Mouse (Mus musculus) MEL (cell line): ENCODE measurements around the gene Sparcl1.

Experiments used
- CHD1 ChIP-seq: IDR thresholded peaks from 2 replicates; pipeline ENCODE4 v1.6.1; 2012; ENCODE audit warnings: low read depth, mild to moderate bottlenecking, inconsistent platforms, low read length, improper control_type of control experiment
- CTCF ChIP-seq, 3 experiments: IDR thresholded peaks in 2 of 3; conservative IDR thresholded peaks in 1 of 3; 2 replicates each; pipeline ENCODE4 v1.5.1; 2011 to 2012; ENCODE audit warnings: low read length in 3 of 3, low read depth in 2 of 3, mild to moderate bottlenecking in 2 of 3, improper control_type of control experiment in 1 of 3, inconsistent platforms in 1 of 3, mixed read lengths in 1 of 3, moderate library complexity in 1 of 3; ENCODE audit not compliant: control insufficient read depth in 1 of 3, insufficient read depth in 1 of 3, poor library complexity in 1 of 3, severe bottlenecking in 1 of 3
- GABPA ChIP-seq: IDR thresholded peaks from 2 replicates; pipeline ENCODE4 v1.6.1; 2012; ENCODE audit warnings: low read depth, mild to moderate bottlenecking, inconsistent platforms, low read length, improper control_type of control experiment, moderate library complexity
- HCFC1 ChIP-seq: IDR thresholded peaks from 2 replicates; pipeline ENCODE4 v1.6.1; 2012; ENCODE audit warnings: low read depth, mild to moderate bottlenecking, inconsistent platforms, low read length, improper control_type of control experiment, moderate library complexity
- JUND ChIP-seq: IDR thresholded peaks from 2 replicates; pipeline ENCODE4 v1.6.1; 2011; ENCODE audit warnings: low read depth, mild to moderate bottlenecking, improper control_type of control experiment, low read length
- TAL1 ChIP-seq: IDR thresholded peaks from 2 replicates; pipeline ENCODE4 v1.6.1; 2012; ENCODE audit warnings: mild to moderate bottlenecking, inconsistent platforms, low read length, moderate library complexity, mixed read lengths
- ZNF384 ChIP-seq: IDR thresholded peaks from 2 replicates; pipeline ENCODE4 v1.6.1; 2012; ENCODE audit warnings: low read depth, mild to moderate bottlenecking, inconsistent platforms, low read length, improper control_type of control experiment

DNA sequence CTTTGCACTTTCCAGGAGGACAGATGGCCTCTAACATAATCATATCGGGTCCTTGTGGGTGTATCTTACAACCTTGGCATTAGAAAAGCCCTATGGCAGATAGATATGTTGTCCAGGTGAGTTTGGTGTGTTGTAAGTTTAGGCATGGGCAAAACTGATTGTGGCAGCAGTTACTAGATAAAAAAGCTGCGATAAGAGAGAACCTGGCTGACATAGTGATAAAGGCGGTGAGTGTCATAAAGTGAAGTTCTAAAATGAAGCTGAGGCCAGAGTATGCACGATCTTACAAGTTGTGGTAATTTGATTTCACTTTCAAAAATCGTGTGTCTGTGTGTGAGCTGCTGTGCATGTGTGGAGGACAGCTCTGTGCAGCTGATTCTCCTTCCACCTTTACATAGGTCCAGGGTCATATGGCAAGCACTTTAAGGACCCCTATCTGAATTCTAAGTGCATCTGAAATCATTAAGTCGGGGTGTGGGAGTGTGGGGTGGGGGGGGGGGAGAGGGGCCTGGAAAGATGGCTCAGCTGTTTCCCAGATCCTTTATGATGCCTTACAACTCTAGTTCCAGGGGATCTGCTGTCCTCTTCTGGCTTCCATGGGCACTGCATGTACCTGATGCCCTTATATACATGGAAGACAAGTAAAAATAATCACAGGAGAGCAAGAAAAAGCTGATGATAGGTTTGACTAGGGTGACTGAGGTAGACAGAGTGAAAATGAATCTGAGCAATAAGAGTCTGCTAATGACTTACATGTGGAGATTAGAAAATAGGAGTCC lies 74.2 kb downstream of the Sparcl1 start:
- TF ChIP-seq HCFC1 (no peak), TAL1 (no peak), CTCF (IDR thresholded peaks at IDR 0.05 in 2 of 3, conservative IDR thresholded peaks at IDR 0.05 in 1 of 3; ENCODE audit: control insufficient read depth in 1 of 3, insufficient read depth in 1 of 3, low read depth in 2 of 3, low read length in 3 of 3, poor library complexity in 1 of 3, severe bottlenecking in 1 of 3) (peak; percentile 54 to 79 (median 75)), CHD1 (no peak), GABPA (no peak), ZNF384 (no peak), JUND (no peak)
